Mouse (Mus musculus) midbrain, embryonic 11.5 days (tissue): ENCODE measurements around the gene Slc38a8. TPM values are rescaled to one million over a fixed set of nuclear protein-coding genes. Genes with fewer than 3 reads are reported as not detected.
A peak's percentile ranks its signal among the peaks of the same experiment; 100 is the strongest.

Experiments used
- ATAC-seq: fragments of 200-750 bp; cut with Nextera tagmentation; 2 replicates; pipeline ENCODE4 v1.8.0; 2017; ENCODE audit warnings: moderate TSS enrichment, moderate library complexity; ENCODE audit not compliant: low FRiP score
- DNase-seq: peaks from one replicate; pipeline ENCODE4 v3.0.0; 2015; ENCODE audit warnings: low spot score; ENCODE audit errors: missing footprints
- H3K27ac ChIP-seq: fragments of 300-500 bp; sonication (generic); 2 replicates; pipeline ENCODE4 v1.5.1; 2014; ENCODE audit warnings: low read depth, low read length
- H3K27me3 ChIP-seq: fragments of 300-500 bp; sonication (generic); 2 replicates; pipeline ENCODE4 v1.6.1; 2014; ENCODE audit warnings: mild to moderate bottlenecking, low read length, moderate library complexity, mixed read lengths; ENCODE audit not compliant: control insufficient read depth, insufficient read depth
- H3K36me3 ChIP-seq: fragments of 300-500 bp; sonication (generic); 2 replicates; pipeline ENCODE4 v1.6.1; 2014; ENCODE audit warnings: mild to moderate bottlenecking, low read length, moderate library complexity, mixed read lengths; ENCODE audit not compliant: control insufficient read depth, insufficient read depth
- H3K4me1 ChIP-seq: fragments of 300-500 bp; sonication (generic); 2 replicates; pipeline ENCODE4 v1.6.1; 2014; ENCODE audit warnings: low read length; ENCODE audit not compliant: control insufficient read depth, insufficient read depth
- H3K4me2 ChIP-seq: fragments of 300-500 bp; sonication (generic); 2 replicates; pipeline ENCODE4 v1.6.1; 2014; ENCODE audit warnings: mild to moderate bottlenecking, moderate library complexity
- H3K4me3 ChIP-seq: fragments of 300-500 bp; sonication (generic); 2 replicates; pipeline ENCODE4 v1.5.1; 2014; ENCODE audit warnings: low read depth, low read length
- H3K9ac ChIP-seq: fragments of 300-500 bp; sonication (generic); 2 replicates; pipeline ENCODE4 v1.6.1; 2014; ENCODE audit warnings: low read length
- H3K9me3 ChIP-seq: fragments of 300-500 bp; sonication (generic); 2 replicates; pipeline ENCODE4 v1.6.1; 2016; ENCODE audit warnings: low read length; ENCODE audit not compliant: control insufficient read depth
- WGBS: fragments of 180-500 bp; shearing (Covaris S2); extraction: QIAGEN DNeasy Blood & Tissue Kit; methylation state at CpG from one replicate; pipeline ENCODE4 v1.1.7; 2014; 5-methylcytosine and 5-hydroxymethylcytosine counted together
- polyA plus RNA-seq: library from polyadenylated mRNA; unstranded; fragments of >200 nt; fragmentation: Nextera tagmentation; extraction: Ambion mirVana; gene quantifications from 2 replicates; pipeline ENCODE4 v1.2.1, GENCODE M21; 2014

The Slc38a8 gene
- polyA plus RNA-seq, 1 experiment from 2014 or later = not detected

DNA sequence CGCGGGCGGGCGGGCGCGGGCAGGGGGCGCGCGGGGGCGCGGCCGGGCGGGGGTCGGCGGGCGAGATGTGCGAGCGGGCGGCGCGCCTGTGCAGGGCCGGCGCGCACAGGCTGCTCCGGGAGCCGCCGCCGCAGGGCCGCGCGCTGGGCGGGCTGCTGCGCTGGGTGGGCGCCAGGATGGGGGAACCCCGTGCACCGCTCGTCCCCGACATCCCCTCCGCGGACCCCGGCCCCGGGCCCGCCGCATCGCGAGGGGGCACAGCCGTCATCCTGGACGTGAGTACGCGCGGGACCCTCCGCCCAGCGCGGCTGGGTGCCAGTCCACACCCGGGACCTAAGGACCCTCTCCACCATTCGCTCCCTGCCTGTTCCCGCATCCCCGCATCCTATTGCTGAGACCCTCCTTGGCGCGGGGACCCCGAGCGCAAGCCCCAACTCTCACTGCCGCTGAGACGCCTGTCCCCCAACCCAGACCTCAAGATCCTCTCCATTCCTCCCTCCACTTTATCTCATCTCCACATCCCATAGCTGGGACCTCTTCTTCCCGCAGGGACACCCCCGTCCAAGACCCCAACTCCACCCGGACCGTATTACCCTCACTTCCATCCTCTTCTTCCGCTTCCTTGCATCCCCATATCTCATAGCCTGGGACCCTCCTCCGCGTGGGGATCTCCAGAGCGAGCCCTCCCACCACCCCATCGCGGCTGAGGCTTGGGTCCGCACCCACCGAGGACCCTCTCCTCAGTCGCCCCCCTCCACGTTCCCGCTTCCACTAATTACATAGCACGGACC, 54.3 kb downstream of the Slc38a8 start:
- Histone ChIP-seq H3K9ac (peak overlapping the region; percentile 78), H3K4me3 (peak overlapping the region; percentile 59), H3K27me3 (peaks cover 7% of the 10 kb centered on the region), H3K4me2 (peak overlapping the region; percentile 90), H3K4me1 (peaks cover 7% of the 10 kb centered on the region; the same call in 1 of the 2 replicates), H3K27ac (no peak overlapping the region), H3K9me3 (no peaks in the 10 kb centered on the region), H3K36me3 (no peaks in the 10 kb centered on the region)
- WGBS = under 1% methylated on average over 46 of the region's 80 CpGs
- ATAC-seq = peak; percentile 73
- DNase-seq = peak; percentile 94

DNA sequence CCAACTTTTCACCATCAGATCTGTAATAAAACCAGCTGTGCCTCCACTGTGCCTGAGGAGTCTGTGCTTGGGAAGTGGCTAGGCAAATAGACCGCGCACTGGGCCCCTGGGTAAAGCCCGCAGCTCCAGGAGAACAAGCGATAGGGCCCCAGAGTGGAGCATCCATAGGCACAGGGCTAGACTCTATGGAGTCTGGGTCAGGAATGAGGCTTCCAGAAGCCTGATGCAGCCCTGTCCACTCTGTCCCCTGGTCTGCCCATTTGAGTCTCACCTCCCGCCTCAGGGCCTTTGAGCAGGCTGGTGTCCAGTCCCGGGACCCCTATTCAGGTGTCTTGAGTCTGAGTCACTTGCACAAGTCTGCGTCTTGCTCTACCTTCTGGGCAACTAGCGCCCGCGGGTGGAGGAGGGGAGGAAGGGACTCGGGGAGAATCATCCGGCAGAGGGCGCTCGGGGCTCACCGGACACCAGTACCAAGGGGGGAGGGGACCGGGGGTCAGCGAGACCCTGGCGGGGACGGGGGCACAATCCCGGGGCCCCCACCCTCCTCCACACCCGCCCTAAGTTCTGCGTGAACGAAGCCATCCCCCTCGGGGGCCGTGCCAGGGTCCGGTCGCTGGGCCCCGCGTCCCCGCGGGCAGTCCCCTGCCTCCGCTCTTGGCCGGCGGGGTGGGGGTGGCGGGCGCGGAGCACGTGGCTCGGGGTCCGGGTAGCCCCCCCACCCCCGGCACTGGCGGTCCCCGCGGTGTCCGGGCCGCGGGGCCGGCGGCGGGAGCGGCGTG, 55.1 kb downstream of the Slc38a8 start, which contains the start of gene Necab2:
TSS of gene Necab2 (plus strand) at position 509 of the 779 bp plus-strand sequence.
- 2% methylated on average over 32 of the region's 52 CpGs for WGBS
- peak; percentile 72 for ATAC-seq
- H3K27me3 ChIP-seq = peaks cover 10% of the 10 kb centered on the region
- H3K9ac ChIP-seq = peak within 1 kb of the TSS; percentile 78
- no peak within 1 kb of the TSS for H3K27ac ChIP-seq
- peaks cover 7% of the 10 kb centered on the region; the same call in 1 of the 2 replicates for H3K4me1 ChIP-seq
- peak; percentile 99 for DNase-seq
- no peaks in the 10 kb centered on the region for H3K36me3 ChIP-seq
- H3K9me3 ChIP-seq = no peaks in the 10 kb centered on the region
- peak within 1 kb of the TSS; percentile 59 for H3K4me3 ChIP-seq
- H3K4me2 ChIP-seq = peak within 1 kb of the TSS; percentile 90

DNA sequence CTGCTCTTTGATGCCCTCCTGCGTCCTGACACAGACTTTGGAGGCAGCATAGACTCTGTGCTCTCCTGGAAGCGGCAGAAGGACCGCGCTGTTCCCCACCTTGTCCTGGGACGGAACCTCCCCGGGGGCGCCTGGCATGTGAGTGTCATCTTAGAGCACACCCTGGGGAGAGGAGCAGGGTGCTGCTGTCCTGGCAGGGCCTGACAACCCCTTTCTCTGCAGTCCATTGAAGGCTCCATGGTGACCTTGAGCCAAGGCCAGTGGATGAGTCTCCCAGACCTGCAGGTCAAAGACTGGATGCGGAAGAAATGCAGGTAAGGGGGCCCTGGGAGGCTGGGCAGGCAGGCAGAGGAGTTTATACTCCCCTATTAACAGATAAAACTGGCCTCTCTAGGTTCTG, 58.5 kb downstream of the Slc38a8 start:
- Histone ChIP-seq H3K27ac (no peak overlapping the region), H3K36me3 (no peaks in the 10 kb centered on the region), H3K4me3 (no peak overlapping the region), H3K4me1 (peaks cover 7% of the 10 kb centered on the region; the same call in 1 of the 2 replicates), H3K9me3 (no peaks in the 10 kb centered on the region), H3K9ac (no peak overlapping the region), H3K4me2 (no peak overlapping the region), H3K27me3 (peaks cover 9% of the 10 kb centered on the region; the same call in 1 of the 2 replicates)
- no peak for ATAC-seq
- DNase-seq = no peak
- WGBS = 92% methylated on average over 8 of the region's 8 CpGs

DNA sequence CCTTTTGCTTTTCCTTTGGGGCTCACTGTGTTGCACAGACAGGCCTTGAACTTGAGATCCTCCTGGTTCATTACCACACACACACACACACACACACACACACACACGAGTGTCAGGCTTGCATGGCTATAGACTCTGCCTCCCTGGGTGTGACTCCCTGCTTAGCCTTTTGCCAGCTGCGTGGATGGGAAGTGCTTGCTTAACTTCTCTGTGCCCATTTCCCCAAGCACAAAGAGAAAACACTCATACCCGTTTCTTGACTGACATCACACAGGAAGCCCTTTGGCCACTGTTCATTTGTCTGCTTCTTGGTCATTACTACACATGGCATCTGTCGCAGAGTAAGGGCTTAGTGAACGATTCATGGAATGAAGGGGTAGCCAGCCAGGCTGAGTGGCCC, 59.5 kb downstream of the Slc38a8 start:
- ATAC-seq = no peak
- 73% methylated on average over 5 of the region's 5 CpGs for WGBS

DNA sequence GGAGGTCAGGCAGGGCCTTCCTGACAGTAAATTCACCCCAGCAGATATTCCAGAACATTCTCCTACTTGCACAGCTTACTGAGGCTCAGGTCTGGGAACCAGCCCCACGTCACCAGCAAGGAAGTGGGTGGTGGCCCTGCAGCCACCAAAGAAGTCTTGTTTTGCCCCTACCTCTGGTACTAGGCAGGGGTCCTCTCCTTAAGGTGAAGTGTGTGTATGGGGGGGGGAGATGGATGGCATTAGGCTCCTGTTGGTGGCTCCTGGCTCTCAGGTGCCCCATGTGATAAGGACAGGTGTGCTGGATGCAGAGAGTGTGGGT, 60.6 kb downstream of the Slc38a8 start:
- no peak overlapping the region for H3K27ac ChIP-seq
- H3K4me3 ChIP-seq = no peak overlapping the region
- no peak overlapping the region for H3K9ac ChIP-seq
- H3K27me3 ChIP-seq = peaks cover 4% of the 10 kb centered on the region; the same call in 1 of the 2 replicates
- peaks cover 4% of the 10 kb centered on the region for H3K4me1 ChIP-seq
- 64% methylated on average over 1 of the region's 1 CpGs for WGBS
- peak; percentile 43 for ATAC-seq
- H3K36me3 ChIP-seq = no peaks in the 10 kb centered on the region
- no peak overlapping the region for H3K4me2 ChIP-seq
- no peak for DNase-seq
- no peaks in the 10 kb centered on the region for H3K9me3 ChIP-seq

More for the DNA sequence above, 59.5 kb downstream of the Slc38a8 start:
- no peak for DNase-seq
- Histone ChIP-seq H3K27me3 (peaks cover 4% of the 10 kb centered on the region; the same call in 1 of the 2 replicates), H3K4me2 (no peak overlapping the region), H3K4me3 (no peak overlapping the region), H3K27ac (no peak overlapping the region), H3K4me1 (peaks cover 6% of the 10 kb centered on the region), H3K9ac (no peak overlapping the region), H3K9me3 (no peaks in the 10 kb centered on the region), H3K36me3 (no peaks in the 10 kb centered on the region)

DNA sequence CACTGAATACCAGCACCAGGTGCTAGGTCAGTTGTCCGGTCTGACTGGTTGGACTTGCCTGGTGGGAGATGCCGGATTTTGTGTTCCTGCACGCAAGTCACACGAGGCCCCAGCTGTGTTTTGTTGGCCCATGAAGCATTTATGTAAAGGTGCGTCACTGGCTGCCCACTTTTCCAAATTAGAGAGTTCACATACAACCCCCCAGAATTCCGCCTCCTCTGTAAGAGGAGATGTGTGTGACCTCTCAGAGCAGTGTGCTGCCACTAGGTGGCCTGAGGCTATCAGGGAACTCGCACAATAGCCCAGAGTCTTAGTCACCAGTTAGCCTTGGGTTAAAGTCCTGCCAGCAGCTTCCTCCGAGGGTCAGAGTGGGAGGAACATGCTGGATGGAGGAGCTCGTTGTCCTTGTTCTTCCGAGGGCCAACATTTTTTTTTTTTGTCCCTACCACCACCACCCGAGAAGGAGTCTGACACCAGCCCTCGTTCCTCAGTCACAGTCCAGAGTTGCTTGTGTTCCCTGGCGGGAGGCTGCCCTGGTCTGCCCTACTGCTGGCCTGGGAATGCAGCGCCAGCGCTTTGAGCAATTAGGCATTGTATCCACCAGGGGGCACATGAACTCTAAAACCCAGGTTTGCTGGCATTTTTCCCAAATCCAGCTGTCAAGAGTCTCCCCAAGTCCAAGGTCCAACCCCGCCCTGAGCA, 61.1 kb downstream of the Slc38a8 start:
- peak overlapping the region; percentile 2; the same call in 1 of the 2 replicates for H3K4me2 ChIP-seq
- H3K4me3 ChIP-seq = no peak overlapping the region
- no peak overlapping the region for H3K27ac ChIP-seq
- DNase-seq = peak; percentile 98
- H3K27me3 ChIP-seq = peaks cover 4% of the 10 kb centered on the region; the same call in 1 of the 2 replicates
- no peaks in the 10 kb centered on the region for H3K36me3 ChIP-seq
- WGBS = 13% methylated on average over 16 of the region's 16 CpGs
- peak; percentile 77 for ATAC-seq
- peaks cover 3% of the 10 kb centered on the region for H3K4me1 ChIP-seq
- H3K9me3 ChIP-seq = no peaks in the 10 kb centered on the region
- H3K9ac ChIP-seq = no peak overlapping the region

DNA sequence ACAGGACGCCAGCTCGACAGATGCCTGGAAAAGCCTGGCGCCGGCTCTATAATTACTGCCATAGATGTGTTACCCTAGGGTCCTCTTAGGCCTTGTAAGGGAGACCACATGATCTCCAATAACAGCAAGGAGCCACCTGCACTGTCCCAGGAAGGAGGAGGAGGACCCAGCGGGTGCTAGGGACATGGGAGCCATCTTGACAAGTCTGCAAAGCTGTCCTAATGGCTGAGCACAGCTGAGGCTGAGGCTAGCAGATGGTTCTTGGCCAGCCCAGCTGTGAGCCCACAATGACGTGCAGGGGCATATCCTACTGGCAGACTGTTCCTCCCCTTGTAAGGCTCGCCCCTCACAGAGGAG, 61.6 kb downstream of the Slc38a8 start:
- H3K4me1 ChIP-seq = peaks cover 3% of the 10 kb centered on the region
- WGBS = 73% methylated on average over 7 of the region's 7 CpGs
- no peak overlapping the region for H3K9ac ChIP-seq
- H3K27ac ChIP-seq = no peak overlapping the region
- no peaks in the 10 kb centered on the region for H3K36me3 ChIP-seq
- peaks cover 4% of the 10 kb centered on the region; the same call in 1 of the 2 replicates for H3K27me3 ChIP-seq
- ATAC-seq = 0 out of 2 replicates have a peak, but pooled peaks have one; percentile 16
- no peaks in the 10 kb centered on the region for H3K9me3 ChIP-seq
- DNase-seq = no peak
- H3K4me2 ChIP-seq = no peak overlapping the region
- H3K4me3 ChIP-seq = no peak overlapping the region

DNA sequence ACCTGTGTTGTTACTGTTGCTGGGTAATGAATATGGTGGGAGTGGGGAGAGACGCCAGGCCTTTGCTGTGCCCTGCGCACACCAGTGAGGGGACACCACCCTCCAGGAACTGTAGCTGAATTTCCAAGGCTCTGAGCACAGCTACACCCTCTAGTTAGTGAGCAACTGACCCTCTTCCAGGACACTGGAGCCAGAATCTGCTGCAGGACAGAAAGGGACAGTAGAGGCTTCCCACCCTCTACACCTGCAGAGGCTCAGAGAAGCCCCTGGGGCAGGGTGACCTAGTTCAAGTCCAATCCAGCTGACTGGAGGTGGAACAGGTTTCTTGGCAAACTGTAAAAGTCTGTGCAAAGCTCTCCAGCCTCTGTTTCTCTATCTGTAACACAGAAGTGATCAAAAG, 62.1 kb downstream of the Slc38a8 start:
- Histone ChIP-seq H3K27ac (no peak overlapping the region), H3K9ac (no peak overlapping the region), H3K9me3 (no peaks in the 10 kb centered on the region), H3K4me1 (peaks cover 3% of the 10 kb centered on the region), H3K4me2 (no peak overlapping the region), H3K27me3 (peaks cover 4% of the 10 kb centered on the region; the same call in 1 of the 2 replicates), H3K36me3 (no peaks in the 10 kb centered on the region), H3K4me3 (no peak overlapping the region)
- WGBS = 97% methylated on average over 2 of the region's 2 CpGs
- ATAC-seq (no peak), DNase-seq (no peak)
